Mouse (Mus musculus) WW6 (cell line): ENCODE measurements around the gene Mrpl20.

Experiments
- DNase-seq: peaks from one replicate; pipeline ENCODE4 v3.0.0-alpha.2; 2013; ENCODE audit warnings: low read depth, low spot score

Gene Mrpl20

DNA sequence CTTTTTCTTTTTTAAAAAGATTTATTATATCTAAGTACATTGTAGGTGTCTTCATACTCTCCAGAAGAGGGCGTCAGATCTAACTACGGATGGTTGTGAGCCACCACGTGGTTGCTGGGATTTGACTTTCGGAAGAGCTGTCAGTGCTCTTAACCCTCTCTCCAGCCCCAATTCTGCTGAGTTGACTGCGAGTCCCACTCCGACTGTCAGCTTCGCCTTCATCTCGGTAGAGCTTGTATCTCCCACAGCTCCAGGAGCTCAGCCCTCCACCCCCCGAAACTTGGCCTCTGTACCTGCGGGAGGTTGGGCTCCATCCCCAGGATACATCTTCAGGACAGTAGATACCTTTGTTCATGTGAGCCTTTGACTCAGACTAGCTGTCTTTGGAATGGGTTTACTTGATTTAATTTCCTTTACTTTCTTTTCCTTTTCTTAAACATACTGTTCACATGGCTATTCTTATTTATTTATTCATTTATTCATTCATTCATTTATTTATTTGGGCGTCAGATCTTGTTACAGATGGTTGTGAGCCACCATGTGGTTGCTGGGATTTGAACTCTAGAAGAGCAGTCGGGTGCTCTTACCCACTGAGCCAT is at the start of gene Mrpl20:
Mrpl20 (plus strand) TSS at position 138 of the 599 bp plus-strand sequence.
- DNase-seq: no peak

DNA sequence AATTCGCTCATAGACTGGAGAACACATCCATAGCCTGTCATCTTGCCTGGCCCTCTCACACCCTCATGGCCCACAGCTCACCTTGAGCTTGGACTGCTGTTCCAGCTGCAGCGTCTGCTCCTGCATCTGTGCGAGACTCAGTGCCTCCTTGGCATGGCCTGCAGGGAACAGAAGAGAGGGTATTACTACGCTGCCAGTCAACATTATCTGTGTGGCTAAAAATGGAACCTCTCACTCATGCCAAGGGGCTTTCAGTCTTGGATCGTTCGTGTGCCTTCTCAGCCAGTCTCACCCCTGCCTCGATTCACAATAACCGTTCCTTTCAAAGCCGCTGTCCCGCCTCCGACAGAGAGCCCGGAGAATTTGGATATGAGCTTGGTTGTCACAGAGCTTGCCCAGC is 45.7 kb upstream of the Mrpl20 start:
- no peak for DNase-seq

DNA sequence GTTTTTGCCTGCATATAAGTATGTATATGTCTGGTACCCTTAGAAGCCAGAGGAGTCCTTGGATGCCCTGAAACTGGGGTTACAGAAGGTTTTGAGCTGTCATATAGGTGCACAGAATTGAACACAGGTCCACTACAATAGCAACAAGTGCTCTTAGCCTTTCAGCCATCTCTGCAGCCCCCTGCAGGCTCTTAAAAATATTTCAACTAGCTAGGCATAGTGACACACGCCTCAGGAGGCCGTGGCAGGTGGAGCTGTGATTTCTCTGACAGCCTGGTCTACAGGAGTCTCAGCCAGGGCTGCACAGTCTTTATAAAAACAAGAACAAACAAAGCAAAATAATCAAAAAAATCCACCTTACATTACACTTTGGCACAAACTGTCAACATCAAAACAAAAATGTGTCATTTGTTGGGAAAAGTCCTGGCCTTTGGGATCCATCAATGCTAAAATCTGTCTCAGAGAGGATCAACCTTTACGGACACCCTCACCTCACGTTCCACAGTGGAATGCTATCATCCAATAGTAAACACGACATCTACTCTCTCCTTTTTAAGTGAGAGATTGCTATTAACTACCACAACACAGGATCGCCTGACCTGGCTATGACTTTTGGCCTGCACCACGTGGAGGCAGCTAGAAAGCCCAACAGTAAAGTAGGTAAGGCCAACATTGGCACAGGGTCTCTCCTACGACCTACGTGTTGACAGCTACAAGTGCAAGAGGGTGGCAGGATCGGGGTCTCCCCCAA is 42.6 kb upstream of the Mrpl20 start:
- no peak for DNase-seq

DNA sequence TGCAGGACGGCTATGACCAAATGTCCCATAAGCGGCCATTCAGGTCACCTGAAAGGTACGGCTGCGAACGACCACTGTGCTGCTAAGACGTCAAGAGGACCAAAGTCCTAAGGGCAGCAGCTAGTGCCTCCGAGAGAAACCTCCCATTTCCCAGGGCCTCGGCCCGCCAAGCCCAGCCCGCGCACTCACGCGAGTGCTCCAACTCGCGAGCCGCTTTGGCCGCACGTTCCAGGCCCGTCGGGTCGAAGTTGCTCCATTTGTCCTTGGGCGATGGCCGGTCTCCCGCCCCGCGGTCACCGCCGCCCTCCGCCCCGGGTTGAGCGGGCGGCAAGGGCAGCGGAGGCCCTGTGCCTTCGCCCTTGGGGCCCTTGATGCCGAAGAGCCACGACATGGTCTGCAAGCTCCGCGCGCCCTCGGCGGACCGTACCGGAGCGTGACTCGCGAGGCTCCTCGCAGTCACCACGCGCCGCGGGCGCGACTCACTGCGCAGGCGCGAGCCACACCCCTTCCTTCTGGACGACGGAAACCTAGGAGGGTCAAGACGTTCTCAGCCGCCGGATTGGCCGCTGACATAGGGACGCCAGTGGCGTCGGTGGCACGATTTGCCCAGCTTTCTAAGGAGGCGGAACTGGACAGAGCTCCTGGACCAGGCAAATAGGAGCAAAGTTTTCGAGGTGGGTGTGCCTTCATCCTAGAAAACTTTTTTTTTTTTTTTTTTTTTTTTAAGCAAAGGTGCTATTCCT is 41.9 kb upstream of the Mrpl20 start, which contains the start of gene Atad3a:
Atad3a (minus strand) TSS at position 481 of the 743 bp plus-strand sequence.
- DNase-seq: peak; percentile 85

DNA sequence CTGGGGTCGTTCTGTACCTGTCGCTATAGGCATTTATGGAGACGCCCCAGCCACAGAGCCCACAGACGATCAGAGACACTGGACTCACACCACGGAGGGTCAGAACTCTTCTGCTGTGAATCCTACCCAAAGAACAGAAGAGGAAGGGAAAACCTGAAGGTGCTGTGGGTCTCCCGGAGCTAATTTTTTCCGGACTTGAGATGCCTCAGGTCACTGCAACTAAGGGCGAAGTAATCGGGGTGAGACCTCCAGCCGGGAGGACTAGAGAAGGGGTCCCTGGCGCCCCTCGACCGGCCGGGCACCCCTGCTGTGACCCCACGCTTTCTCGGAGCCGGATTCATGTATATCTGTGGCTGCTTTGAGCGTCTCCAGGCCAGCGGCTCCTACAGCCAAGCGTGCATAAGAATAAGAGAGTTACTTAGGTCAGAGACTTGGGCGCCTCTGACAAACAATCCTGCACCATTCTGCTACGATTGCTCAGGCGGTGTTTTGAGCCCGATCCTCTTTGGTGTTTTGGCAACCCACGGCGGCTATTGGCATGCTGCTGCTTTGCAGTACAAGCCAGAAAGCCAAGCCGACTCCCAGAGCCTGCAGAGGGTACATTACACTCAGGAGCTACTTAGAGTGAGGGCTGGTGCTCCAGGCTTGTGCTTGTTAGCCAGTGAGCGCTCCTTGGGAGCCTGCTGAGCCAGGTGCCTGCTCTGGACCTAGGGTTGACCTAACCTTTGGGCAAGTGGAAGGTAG is 41.1 kb upstream of the Mrpl20 start:
- no peak for DNase-seq

DNA sequence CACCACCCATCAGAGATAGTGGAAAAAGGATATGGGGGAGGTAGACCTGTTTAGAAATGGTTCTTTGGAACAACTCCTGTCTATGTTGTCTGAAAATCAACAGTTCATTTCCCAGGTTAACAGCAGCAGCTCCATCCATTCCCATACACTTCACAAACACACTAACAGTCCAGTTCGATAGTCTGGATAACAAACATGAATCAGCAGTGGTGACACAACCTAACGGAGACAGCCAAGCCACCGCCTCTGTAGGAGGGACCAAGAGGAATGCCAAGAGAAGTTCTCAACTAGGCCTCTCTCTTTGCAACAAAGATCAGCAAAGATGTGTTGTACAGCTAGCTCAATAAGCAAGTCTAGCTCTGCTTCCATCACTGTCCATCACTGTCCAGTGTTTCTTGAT is 40.3 kb upstream of the Mrpl20 start:
- no peak for DNase-seq

DNA sequence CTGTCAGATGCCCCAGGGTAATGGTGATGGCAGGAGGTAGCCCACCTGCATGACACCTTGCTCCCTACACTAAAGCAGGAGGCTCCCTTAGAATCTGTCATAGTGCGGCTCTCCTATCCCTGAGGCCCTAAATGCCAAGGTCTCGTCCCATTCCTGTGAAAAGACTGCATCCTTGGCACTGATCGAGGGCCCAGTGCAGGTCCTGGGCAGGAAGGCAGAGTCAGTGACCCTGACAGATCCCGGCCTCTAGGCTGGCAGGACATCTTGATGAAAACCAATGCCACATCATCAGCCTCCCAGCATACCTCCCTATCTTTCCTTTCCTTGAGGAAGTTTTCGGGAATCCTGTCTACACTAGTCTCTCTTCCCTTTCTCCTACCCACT is 33.2 kb upstream of the Mrpl20 start:
- DNase-seq: no peak

DNA sequence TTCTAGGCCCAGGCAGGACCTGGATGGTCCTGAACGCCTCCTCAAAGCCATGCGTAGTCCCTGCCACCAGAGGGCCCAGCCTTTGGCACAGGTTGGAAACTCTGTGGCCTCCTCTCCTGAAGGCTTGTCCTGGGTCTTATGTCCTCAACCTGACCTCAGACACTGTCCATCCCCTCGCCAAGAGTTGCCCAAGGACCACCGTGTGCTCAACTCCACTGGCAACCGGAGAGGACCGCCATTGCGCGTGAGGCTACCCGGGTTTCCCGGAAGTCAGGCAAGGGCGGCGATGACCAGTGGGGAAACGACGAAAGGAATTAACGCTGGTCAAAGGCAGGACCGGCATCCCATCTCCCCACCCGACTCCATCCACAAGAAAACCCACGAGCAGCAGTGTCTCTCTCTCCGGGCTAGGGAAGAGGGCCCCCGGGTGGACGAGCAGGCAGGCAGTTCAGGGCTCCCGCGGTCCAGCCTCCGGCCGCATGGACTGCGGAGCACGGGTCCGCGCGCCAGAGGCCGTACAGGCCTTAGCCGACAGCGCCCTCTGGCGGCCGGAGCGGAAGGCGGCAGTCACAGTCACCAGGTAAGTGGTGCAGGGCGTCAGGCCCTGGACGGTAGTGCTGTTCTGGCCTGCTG is 32.7 kb upstream of the Mrpl20 start:
- no peak for DNase-seq

DNA sequence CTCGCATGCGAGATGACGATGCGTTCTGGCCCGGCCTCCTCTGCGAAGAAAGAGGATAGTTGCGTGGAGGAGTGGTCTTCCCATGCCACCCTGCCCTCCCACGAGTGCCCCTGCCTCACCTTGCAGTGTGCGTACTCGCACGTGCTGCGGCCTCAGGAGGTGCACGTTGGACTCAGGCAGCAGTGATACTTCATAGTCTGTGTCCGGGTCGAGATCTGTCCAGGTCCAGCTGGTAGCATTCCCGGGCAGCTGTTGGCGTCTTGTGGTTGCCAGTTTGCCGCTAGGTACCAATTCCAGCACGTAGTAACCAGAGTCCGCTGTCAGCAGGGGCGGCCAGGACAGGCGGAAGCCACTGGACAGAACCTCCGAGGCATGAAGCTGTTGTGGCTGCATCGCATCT is 32.1 kb upstream of the Mrpl20 start:
- no peak for DNase-seq

DNA sequence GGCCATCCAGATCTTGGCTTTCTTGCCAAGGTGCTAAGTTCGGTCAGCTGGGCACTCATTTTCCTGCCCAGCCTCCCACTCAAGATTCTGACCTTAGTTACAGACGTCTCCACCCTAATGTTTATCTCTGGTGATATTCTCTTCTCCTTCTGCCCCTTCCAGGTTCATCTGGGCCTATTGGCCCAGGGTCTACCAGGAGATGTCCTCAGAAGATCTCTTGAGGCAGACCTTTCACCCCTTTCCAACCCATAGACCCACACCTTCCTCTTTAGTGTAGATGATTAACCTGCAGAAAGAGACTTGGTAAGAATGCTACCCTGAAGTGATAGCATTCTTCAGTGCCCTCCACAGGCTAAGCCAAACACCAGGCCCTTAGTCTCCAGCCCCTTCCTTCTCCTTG is 31.0 kb upstream of the Mrpl20 start:
- DNase-seq: no peak

DNA sequence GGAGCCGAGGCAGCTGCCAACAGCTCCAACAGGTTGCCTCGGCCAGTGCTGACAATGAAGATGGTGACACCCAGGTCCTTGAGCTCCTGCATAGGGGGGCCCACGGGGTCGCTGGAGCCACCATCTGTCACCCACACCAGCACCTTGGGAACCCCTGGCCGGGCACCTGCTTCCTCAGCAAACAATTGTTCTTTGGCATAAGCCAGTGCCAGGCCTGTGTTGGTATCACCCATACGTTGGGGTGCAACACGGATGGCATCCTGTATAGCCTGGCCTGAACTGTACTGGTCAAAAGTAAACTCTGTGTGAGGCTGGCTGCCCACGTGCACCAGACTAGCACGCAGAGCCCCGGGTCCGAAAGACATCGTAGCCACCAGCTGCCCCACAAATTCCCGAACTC is 29.9 kb upstream of the Mrpl20 start:
- no peak for DNase-seq

DNA sequence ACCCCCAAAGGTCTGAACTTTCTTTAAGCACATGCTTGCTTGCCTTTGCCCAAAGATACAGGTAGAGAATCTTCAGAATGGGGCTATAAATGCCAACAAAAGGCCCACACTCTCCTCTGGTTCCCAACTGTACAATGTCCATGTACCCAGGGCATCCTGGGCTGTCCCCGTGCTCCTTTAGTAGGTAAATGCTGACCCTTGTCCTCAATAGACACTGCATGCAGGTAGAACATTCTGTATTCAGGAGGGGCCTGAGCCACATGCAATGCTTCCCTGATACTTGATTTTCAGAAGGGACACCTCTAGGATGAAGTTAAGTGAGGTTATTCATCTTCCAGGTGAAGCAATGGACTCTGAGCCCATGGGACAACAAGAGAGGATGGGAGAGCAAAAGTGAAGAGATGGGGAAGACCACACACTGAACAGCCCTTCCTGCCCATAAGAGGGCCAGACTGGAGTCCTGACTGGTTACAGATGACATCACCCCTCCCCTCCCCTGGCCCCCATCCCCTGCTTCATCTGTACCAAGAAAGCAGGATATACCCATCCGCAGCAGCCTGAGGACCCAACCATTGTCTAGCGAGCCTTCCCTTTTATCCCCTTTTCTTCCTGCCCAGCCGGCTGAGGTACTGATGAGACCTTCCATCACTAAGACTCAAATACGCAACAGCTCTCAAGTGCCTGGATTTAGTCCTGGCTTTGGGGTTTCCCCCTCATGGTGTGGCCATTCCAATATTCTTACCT is 29.2 kb upstream of the Mrpl20 start:
- DNase-seq: no peak

DNA sequence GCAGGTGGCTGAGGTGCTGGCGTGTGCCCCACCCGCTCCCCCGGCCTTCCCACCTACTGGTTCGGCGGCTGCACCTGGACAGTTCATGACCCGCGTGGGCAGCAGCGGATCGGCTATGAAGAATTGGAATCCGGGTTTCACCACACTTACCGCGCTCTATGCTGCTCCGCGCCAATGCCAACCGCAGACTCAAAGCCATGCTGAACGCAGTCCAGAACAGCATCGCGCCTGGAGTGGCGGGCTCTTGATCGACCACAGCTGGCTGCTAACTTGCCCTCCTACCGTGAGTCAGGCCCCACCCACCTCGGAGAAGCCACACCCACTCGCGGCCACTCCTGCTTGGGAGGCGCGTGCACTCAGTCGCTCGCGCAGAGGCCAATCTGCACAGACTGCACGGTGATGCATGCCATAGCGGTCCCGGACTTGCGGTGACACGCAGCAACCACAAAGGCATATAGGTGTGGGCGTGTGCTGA is 28.4 kb upstream of the Mrpl20 start, which contains the start of gene Vwa1:
Vwa1 (minus strand) TSS at position 419 of the 475 bp plus-strand sequence.
- DNase-seq: peak; percentile 75

DNA sequence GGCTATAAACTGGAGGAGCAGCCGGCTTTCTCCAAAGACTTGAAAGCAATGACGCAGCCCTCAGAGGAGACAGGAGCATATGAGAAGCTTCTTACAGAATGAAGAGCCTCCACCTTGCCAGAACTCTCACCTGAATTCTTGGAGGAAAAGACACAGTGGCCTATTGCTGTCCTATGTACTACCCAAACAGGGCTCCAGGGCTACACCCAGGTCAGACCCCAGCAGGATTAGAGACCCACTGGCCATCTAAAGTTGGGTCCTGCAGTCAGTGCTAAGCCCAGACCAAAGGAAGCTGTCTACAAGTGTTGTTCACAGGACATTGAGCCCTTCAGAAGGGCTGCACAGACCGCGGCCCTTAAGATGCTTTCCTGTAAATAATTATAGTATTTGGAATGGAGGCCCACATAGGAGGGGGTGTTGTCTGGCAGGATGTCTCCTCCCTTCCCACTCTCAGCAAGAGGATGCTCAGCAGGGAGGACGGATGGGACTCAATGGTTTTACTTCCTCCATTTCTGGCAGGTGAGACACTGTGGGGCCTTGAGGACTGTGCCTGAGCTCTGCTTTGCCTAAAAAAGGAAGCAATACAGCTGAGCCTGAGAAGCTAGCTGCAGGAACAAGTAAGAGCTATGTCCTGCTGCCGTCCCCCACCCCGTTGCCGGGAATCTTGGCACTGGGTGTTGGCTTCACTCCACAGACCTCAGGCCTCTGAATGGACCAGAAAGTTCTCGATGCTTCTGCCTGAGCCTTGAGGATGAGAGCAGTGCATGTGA is 27.5 kb upstream of the Mrpl20 start:
- no peak for DNase-seq

DNA sequence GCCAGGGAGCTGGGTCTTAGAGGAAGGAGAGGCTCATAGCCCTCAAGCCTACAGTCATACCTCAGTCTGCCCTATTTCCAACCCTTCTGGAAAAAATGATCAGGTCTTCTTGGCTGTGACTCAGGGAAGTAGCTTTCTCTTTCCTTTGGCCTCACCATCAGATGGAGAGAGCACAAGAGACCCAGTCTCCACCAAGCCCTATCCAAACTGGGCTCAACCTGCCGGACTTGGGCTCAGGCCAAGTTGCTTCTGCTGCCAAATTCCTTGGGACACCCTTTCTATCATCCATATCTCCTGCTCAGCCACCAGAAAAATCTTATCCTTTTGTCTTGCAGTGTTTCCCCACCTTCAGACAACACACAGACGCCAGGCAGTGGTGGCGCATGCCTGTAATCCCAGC is 26.8 kb upstream of the Mrpl20 start:
- no peak for DNase-seq

DNA sequence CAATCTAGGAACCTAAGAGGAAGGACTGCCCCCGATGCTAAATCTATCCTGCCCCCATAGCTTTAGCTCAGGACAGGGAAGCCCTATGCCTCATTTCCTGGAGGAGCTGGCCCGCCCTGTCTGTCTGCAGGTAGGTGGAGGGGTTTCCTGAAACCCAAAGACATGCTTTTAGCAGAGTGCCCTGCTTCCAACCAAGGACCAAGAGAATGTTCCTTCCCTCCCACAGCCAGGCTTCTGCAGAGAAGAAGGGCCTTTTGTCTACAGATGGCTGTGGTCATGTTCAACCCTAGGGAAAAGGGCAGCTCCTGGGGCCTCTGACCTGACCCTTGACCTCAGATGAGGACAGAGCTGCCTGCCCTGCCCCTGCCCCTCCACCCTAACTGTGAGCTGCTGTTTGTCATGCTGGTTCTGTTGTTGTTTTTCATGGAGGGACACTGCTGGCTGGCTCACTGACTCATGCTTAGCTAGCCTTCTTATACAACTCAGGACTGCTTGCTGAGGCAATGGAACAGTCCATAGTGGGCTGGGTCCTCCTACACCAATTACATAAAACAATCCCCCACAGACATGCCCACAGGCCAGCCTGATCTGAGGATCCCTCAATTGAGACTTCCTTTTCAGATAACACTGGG is 25.9 kb upstream of the Mrpl20 start:
- no peak for DNase-seq

DNA sequence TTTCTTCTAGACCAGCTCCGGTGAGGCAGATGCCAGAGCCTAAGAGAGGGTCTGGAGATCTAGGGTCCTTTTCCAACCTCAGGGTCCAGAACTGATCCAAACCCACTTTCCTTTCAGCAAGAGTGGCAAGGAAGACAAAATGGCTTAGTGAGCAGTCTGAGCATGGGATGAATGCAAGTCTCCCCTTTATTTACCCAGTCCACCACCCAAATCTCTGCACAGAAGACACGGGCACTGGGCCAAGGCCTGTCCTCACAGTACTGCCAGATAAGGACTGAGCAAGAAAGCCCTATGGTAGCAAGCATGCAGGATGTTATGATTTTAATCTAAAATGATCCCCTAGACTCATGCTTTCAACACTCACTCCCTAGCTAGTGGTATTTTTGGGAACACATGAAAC is 24.9 kb upstream of the Mrpl20 start:
- DNase-seq: no peak

DNA sequence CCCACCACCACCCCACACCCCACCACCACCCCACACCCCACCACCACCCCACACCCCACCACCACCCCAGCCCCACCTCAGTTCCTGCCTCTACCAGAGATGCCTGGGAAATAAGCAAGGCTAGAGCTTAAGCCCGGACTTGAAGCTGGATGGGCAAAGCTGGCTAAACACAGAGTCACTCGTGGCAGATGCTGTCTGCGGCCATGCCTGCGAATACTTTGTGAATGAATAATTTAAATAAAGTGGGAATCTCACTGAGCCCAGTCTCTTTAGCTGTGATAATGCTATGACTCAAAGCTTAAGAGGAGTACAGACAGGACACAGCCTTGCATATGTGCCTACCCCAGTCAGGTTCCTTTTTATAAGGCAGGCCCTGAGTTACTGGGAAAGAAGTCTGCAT is 23.2 kb upstream of the Mrpl20 start:
- no peak for DNase-seq

DNA sequence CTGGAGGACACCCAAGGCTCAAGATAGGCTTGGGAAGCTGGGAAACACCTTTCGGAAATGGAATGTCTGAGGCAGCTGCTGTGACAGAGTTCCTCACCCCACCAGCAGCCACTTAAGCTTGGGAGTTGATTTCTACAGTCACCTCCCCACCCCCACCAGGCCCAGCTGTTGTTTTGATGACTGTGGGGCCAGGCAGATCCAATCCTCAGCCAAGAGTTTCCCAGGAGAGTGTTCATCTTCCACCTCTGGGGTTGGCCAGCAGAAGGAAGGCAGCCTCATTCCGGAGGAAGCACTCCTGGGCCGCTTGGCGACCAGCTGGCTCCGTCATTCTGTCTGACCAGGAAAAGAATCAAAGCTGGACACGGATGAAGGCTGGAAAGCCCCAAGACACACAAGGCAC is 21.8 kb upstream of the Mrpl20 start:
- DNase-seq: no peak
